Mouse (Mus musculus) C2C12 (cell line): ENCODE data around the gene Vmn2r107.

Experiments
- CEBPB ChIP-seq: IDR thresholded peaks from one replicate; pipeline ENCODE4 v1.6.1; 2011; ENCODE audit warnings: low read depth, mild to moderate bottlenecking, control low read depth, moderate library complexity
- CTCF ChIP-seq: IDR thresholded peaks from one replicate; pipeline ENCODE4 v1.5.1; 2011; ENCODE audit not compliant: control insufficient read depth, insufficient read depth, insufficient read length
- FOSL1 ChIP-seq: IDR thresholded peaks from one replicate; pipeline ENCODE4 v1.8.0; 2011; ENCODE audit warnings: mild to moderate bottlenecking, low read length; ENCODE audit not compliant: poor library complexity, insufficient read depth, severe bottlenecking
- MYOG ChIP-seq: IDR thresholded peaks from one replicate; pipeline ENCODE4 v1.6.1; 2011; ENCODE audit not compliant: control insufficient read depth, insufficient read length; ENCODE audit errors: extremely low read depth
- USF1 ChIP-seq: IDR thresholded peaks from one replicate; pipeline ENCODE4 v1.6.1; 2011; ENCODE audit warnings: low read depth, mild to moderate bottlenecking, control low read depth, moderate library complexity

- no peak for TF ChIP-seq CTCF
- TF ChIP-seq USF1: no peak
- TF ChIP-seq FOSL1: no peak
- no peak for TF ChIP-seq MYOG
- TF ChIP-seq CEBPB: no peak
Observed at GRCm38 (mm10) chr17:20399105-20399504, 54.1 kb downstream of the Vmn2r107 start.
